Mouse (Mus musculus) midbrain, embryonic 10.5 days (tissue): ENCODE results near the gene Gm45021. TPM values are rescaled to one million over a fixed set of nuclear protein-coding genes. Genes with fewer than 3 reads are reported as not detected.

ENCODE experiments used
- DNase-seq: peaks from one replicate; pipeline ENCODE4 v3.0.0-alpha.2; 2017; ENCODE audit warnings: low spot score
- H3K27ac ChIP-seq: fragments of 300-500 bp; sonication (generic); replicated peaks from 2 replicates; pipeline ENCODE4 v1.5.1; 2016; ENCODE audit warnings: mild to moderate bottlenecking
- H3K27me3 ChIP-seq: fragments of 300-500 bp; sonication (generic); 2 replicates; pipeline ENCODE4 v1.6.1; 2016; ENCODE audit warnings: low read depth, mild to moderate bottlenecking; ENCODE audit not compliant: poor library complexity, severe bottlenecking
- H3K36me3 ChIP-seq: fragments of 300-500 bp; sonication (generic); 2 replicates; pipeline ENCODE4 v1.6.1; 2016; ENCODE audit warnings: mild to moderate bottlenecking, moderate library complexity
- H3K4me1 ChIP-seq: fragments of 300-500 bp; sonication (generic); 2 replicates; pipeline ENCODE4 v1.6.1; 2016
- H3K4me3 ChIP-seq: fragments of 300-500 bp; sonication (generic); 2 replicates; pipeline ENCODE4 v1.5.1; 2016; ENCODE audit warnings: mild to moderate bottlenecking, moderate library complexity
- H3K9me3 ChIP-seq: fragments of 300-500 bp; sonication (generic); replicated peaks from 2 replicates; pipeline ENCODE4 v1.6.1; 2016; ENCODE audit warnings: mild to moderate bottlenecking
- WGBS: fragments of 180-500 bp; shearing (Covaris S2); methylation state at CpG from one replicate; pipeline ENCODE4 v1.1.7; 2016; 5-methylcytosine and 5-hydroxymethylcytosine counted together
- polyA plus RNA-seq: library from polyadenylated mRNA; unstranded; fragments of >200 nt; fragmentation: Nextera tagmentation; extraction: Ambion mirVana; gene quantifications from 2 replicates; pipeline ENCODE4 v1.2.1, GENCODE M21; 2016

Gm45021 gene
- polyA plus RNA-seq, 1 experiment from 2014 or later = not detected

- no peaks in the 10 kb centered on the region for H3K9me3 ChIP-seq
- H3K36me3 ChIP-seq = no peaks in the 10 kb centered on the region
- no peak overlapping the region for H3K27ac ChIP-seq
- DNase-seq = no peak
- WGBS = 96% methylated on average over 2 of the region's 2 CpGs
- no peaks in the 10 kb centered on the region; the same call in none of the 2 replicates for H3K27me3 ChIP-seq
- H3K4me1 ChIP-seq = no peaks in the 10 kb centered on the region
- H3K4me3 ChIP-seq = no peak overlapping the region
These were observed 58.2 kb downstream of the Gm45021 start for GRCm38 (mm10) chr6:48647611-48648010.

DNA sequence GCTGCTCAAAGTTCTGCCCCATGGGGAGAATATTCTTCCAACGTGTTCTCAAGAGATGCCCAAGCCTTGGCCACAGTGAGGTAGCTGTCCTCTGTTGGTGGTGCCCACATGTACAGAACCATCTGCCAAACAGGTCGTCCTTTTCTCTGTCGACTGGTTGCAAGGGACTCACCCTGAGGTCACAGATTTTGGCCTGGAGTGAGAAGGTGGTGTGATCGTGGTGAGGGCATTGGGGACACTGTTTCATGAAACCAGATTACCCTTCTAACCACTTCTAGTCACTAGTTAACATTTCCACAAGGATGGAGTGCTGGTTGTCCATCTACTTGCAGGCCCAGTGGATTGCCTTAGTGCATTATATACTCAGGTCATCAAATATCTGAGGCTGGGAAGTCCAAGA, 59.4 kb downstream of the Gm45021 start:
- Histone ChIP-seq H3K27me3 (no peaks in the 10 kb centered on the region; the same call in none of the 2 replicates), H3K4me3 (no peak overlapping the region), H3K27ac (no peak overlapping the region), H3K36me3 (no peaks in the 10 kb centered on the region), H3K4me1 (no peaks in the 10 kb centered on the region), H3K9me3 (no peaks in the 10 kb centered on the region)
- DNase-seq = no peak
- WGBS = 88% methylated on average over 4 of the region's 4 CpGs

DNA sequence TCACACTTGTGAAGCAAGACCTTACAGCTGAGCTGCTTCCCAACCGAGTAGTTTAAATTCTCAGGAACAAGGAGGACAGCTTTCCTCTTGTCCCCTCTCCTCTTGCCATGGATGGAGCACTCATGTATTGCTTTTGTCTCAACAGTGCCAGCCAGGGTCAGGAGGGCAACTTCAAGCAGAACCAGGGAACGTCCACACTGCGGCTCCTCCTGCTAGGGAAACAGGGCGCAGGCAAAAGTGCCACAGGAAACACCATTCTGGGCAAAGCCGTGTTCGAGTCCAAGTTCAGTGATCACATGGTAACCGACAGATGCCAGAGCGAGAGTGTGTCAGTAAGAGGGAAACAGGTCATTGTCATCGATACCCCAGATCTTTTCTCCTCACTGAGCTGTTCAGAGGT, 60.6 kb downstream of the Gm45021 start:
- no peak overlapping the region for H3K4me3 ChIP-seq
- no peaks in the 10 kb centered on the region; the same call in 1 of the 2 replicates for H3K27me3 ChIP-seq
- H3K27ac ChIP-seq = no peak overlapping the region
- H3K4me1 ChIP-seq = no peaks in the 10 kb centered on the region
- no peaks in the 10 kb centered on the region for H3K36me3 ChIP-seq
- no peak for DNase-seq
- WGBS = 88% methylated on average over 9 of the region's 9 CpGs
- no peaks in the 10 kb centered on the region for H3K9me3 ChIP-seq

- H3K4me1 ChIP-seq = no peaks in the 10 kb centered on the region
These were observed 69.3 kb downstream of the Gm45021 start for GRCm38 (mm10) chr6:48658721-48659120.

More at GRCm38 (mm10) chr6:48658721-48659120, 69.3 kb downstream of the Gm45021 start:
- no peak overlapping the region for H3K27ac ChIP-seq
- no peaks in the 10 kb centered on the region for H3K27me3 ChIP-seq
- H3K36me3 ChIP-seq = no peaks in the 10 kb centered on the region
- no peaks in the 10 kb centered on the region for H3K9me3 ChIP-seq
- WGBS = 86% methylated on average over 5 of the region's 5 CpGs
- no peak overlapping the region for H3K4me3 ChIP-seq
- no peak for DNase-seq

Other genes starting within 250 kb of the Gm45021 start
- gene Krba1, start 194.0 kb upstream of the Gm45021 start, polyA plus RNA-seq = 20.4 and 24.4 TPM in 2 replicates
- 10.1 and 13.6 TPM in 2 replicates for gene Zfp467, start 143.8 kb upstream of the Gm45021 start, polyA plus RNA-seq
- 0.07 and 0.21 TPM in 2 replicates for gene Sspo, start 141.4 kb upstream of the Gm45021 start, polyA plus RNA-seq
- 59.0 and 71.9 TPM in 2 replicates for gene Atp6v0e2, start 52.0 kb upstream of the Gm45021 start, polyA plus RNA-seq
- gene Lrrc61, start 34.8 kb upstream of the Gm45021 start, polyA plus RNA-seq = 17.1 and 21.8 TPM in 2 replicates
- gene Rarres2, start 16.8 kb upstream of the Gm45021 start, polyA plus RNA-seq = 0.51 and 1.3 TPM in 2 replicates
- gene Repin1, start 4.3 kb downstream of the Gm45021 start, polyA plus RNA-seq = 58.9 and 59.4 TPM in 2 replicates
- gene Gm44965, start 4.3 kb downstream of the Gm45021 start, polyA plus RNA-seq = 0.39 and 0.50 TPM in 2 replicates
- gene Zfp775, start 12.5 kb downstream of the Gm45021 start, polyA plus RNA-seq = 10.3 and 11.4 TPM in 2 replicates
- gene AI854703, start 37.2 kb downstream of the Gm45021 start, polyA plus RNA-seq = 0.89 TPM in 2 replicates
- gene Gimap8, start 57.6 kb downstream of the Gm45021 start, polyA plus RNA-seq = 0.44 and 0.82 TPM in 2 replicates
- gene Gimap9, start 86.5 kb downstream of the Gm45021 start, polyA plus RNA-seq = 2.6 and 3.9 TPM in 2 replicates
- gene Gimap4, start 94.9 kb downstream of the Gm45021 start, polyA plus RNA-seq = 5.2 and 5.6 TPM in 2 replicates
- 6.7 and 8.4 TPM in 2 replicates for gene Gimap6, start 118.6 kb downstream of the Gm45021 start, polyA plus RNA-seq
- 0.49 and 1.2 TPM in 2 replicates for gene Gm28053, start 129.0 kb downstream of the Gm45021 start, polyA plus RNA-seq
- not detected in 2 replicates for gene Gimap7, start 129.0 kb downstream of the Gm45021 start, polyA plus RNA-seq
- 4.6 and 5.7 TPM in 2 replicates for gene Gimap1, start 149.4 kb downstream of the Gm45021 start, polyA plus RNA-seq
- 0.96 and 1.0 TPM in 2 replicates for gene Gimap5, start 156.6 kb downstream of the Gm45021 start, polyA plus RNA-seq
- not detected in 2 replicates for gene Gimap3, start 181.2 kb downstream of the Gm45021 start, polyA plus RNA-seq